ENCODE assay signal across 11 mouse cellular contexts in genomic region chr2:49710223-49710622, GRCm38 (mm10).
DNase-seq lines count a peak whose midpoint lies in the region; ATAC-seq and TF ChIP-seq lines count a peak whose summit lies in the region.
"Had no signal": no experiment of that assay in that cellular context is flagged by ENCODE, and none has a peak within 500 bp of the region (broad histone marks: within the 10 kb centered on the region; RNA-seq: fewer than 3 reads in every experiment).

No protein-coding gene starts in this region.

- no peak overlapping the region for H3K4me2 ChIP-seq in midbrain, embryonic 11.5 days
- H3K4me2 ChIP-seq in midbrain, embryonic 15.5 days = no peak overlapping the region
- H3K4me2 ChIP-seq: heart, embryonic 12.5 days; lung, embryonic 15.5 days; neural tube, embryonic 13.5 days had no signal

- no peaks in the 10 kb centered on the region for H3K4me1 ChIP-seq in midbrain, embryonic 11.5 days (ENCODE audit: control insufficient read depth, insufficient read depth, low read length)
- peaks cover 13% of the 10 kb centered on the region for H3K4me1 ChIP-seq in midbrain, embryonic 15.5 days
- H3K4me1 ChIP-seq in ES-E14 (ENCODE audit: control insufficient read depth in 2 of 2, insufficient read depth in 2 of 2, low read length in 2 of 2, poor library complexity in 1 of 2) = no peaks in the 10 kb centered on the region
- H3K4me1 ChIP-seq in limb, embryonic 10.5 days = peaks cover 14% of the 10 kb centered on the region; the same call in 1 of the 2 replicates
- H3K4me1 ChIP-seq: heart, embryonic 12.5 days; lung, embryonic 15.5 days had no signal

- no peak overlapping the region for H3K9ac ChIP-seq in midbrain, embryonic 11.5 days (ENCODE audit: low read length)
- H3K9ac ChIP-seq in midbrain, embryonic 15.5 days = no peak overlapping the region
- H3K9ac ChIP-seq in ES-E14 (ENCODE audit: insufficient read depth, low read depth, low read length, poor library complexity, severe bottlenecking) = no peak overlapping the region
- H3K9ac ChIP-seq: heart, embryonic 12.5 days; lung, embryonic 15.5 days; neural tube, embryonic 13.5 days had no signal

- WGBS in midbrain, embryonic 11.5 days = 84% methylated on average over 3 of the region's 3 CpGs
- 84% methylated on average over 3 of the region's 3 CpGs for WGBS in midbrain, embryonic 15.5 days
- 91% methylated on average over 3 of the region's 3 CpGs for WGBS in limb, embryonic 10.5 days

- intact Hi-C loops in gastrocnemius, adult 2 months (cut with DNase I) = no loop called here

- H3K36me3 ChIP-seq in midbrain, embryonic 11.5 days (ENCODE audit: control insufficient read depth, insufficient read depth, low read length) = peaks cover 2% of the 10 kb centered on the region; the same call in 1 of the 2 replicates
- peaks cover 28% of the 10 kb centered on the region; the same call in 1 of the 2 replicates for H3K36me3 ChIP-seq in midbrain, embryonic 15.5 days (replicated peaks)
- H3K36me3 ChIP-seq in ES-E14 (ENCODE audit: control insufficient read depth, insufficient read depth, low read length, poor library complexity, severe bottlenecking) = no peaks in the 10 kb centered on the region; the same call in 1 of the 2 replicates
- H3K36me3 ChIP-seq in limb, embryonic 10.5 days = peaks cover 36% of the 10 kb centered on the region
- H3K36me3 ChIP-seq: heart, embryonic 12.5 days; lung, embryonic 15.5 days had no signal

- peak; percentile 49 for TF ChIP-seq CTCF in gastrocnemius, adult 2 months (IDR thresholded peaks at IDR 0.05)

- H3K27me3 ChIP-seq in midbrain, embryonic 11.5 days (ENCODE audit: control insufficient read depth, insufficient read depth, low read length) = no peaks in the 10 kb centered on the region
- no peaks in the 10 kb centered on the region for H3K27me3 ChIP-seq in midbrain, embryonic 15.5 days (replicated peaks)
- H3K27me3 ChIP-seq in limb, embryonic 10.5 days (ENCODE audit: low read depth, poor library complexity, severe bottlenecking) = no peaks in the 10 kb centered on the region
- H3K27me3 ChIP-seq: heart, embryonic 12.5 days; lung, embryonic 15.5 days; neural tube, embryonic 13.5 days had no signal

- ATAC-seq in midbrain, embryonic 11.5 days (ENCODE audit: low FRiP score) = peak; percentile 47; the same call in 1 of the 2 replicates
- ATAC-seq in midbrain, embryonic 15.5 days (replicated peaks) = no peak
- peak; percentile 73 for ATAC-seq in megakaryocyte progenitor cell, adult 5-6 weeks (replicated peaks; ENCODE audit: poor library complexity)
- no peak for ATAC-seq in erythroid progenitor cell, adult 5-6 weeks (replicated peaks; ENCODE audit: low FRiP score, poor library complexity, severe bottlenecking)

- in situ Hi-C loops in ES-E14 (cut with MboI; ENCODE audit: low sequenced_read_pairs in 2 of 2, unreplicated experiment in 2 of 2) = loop anchor here in 1 of 2 experiments (25.0 kb wide), 1 partner anchor 348 kb away; no protein-coding TSS in a partner anchor

- no peak for DNase-seq in gastrocnemius, adult 2 months
- no peak for DNase-seq in gastrocnemius, postnatal 4 days (ENCODE audit: low spot score in 2 of 2)
- no peak for DNase-seq in midbrain, embryonic 11.5 days (ENCODE audit: low spot score, missing footprints)
- no peak for DNase-seq in ES-E14 (ENCODE audit: low read depth, low spot score)
- no peak for DNase-seq in limb, embryonic 10.5 days (ENCODE audit: low spot score)

- no peak overlapping the region for H3K27ac ChIP-seq in gastrocnemius, adult 2 months
- no peak overlapping the region for H3K27ac ChIP-seq in midbrain, embryonic 11.5 days (ENCODE audit: low read depth, low read length)
- H3K27ac ChIP-seq in midbrain, embryonic 15.5 days = no peak overlapping the region
- no peak overlapping the region for H3K27ac ChIP-seq in ES-E14 (ENCODE audit: insufficient read depth, low read depth, low read length, poor library complexity, severe bottlenecking)
- no peak overlapping the region for H3K27ac ChIP-seq in limb, embryonic 10.5 days
- H3K27ac ChIP-seq: lung, embryonic 15.5 days; neural tube, embryonic 13.5 days had no signal

- no peak overlapping the region for H3K4me3 ChIP-seq in gastrocnemius, adult 2 months
- no peak overlapping the region for H3K4me3 ChIP-seq in midbrain, embryonic 11.5 days (ENCODE audit: low read depth, low read length)
- H3K4me3 ChIP-seq in midbrain, embryonic 15.5 days = no peak overlapping the region
- no peak overlapping the region for H3K4me3 ChIP-seq in ES-E14 (ENCODE audit: insufficient read depth in 1 of 2, low read depth in 1 of 2, low read length in 2 of 2, poor library complexity in 1 of 2, severe bottlenecking in 1 of 2)
- H3K4me3 ChIP-seq in limb, embryonic 10.5 days = no peak overlapping the region
- H3K4me3 ChIP-seq: heart, embryonic 12.5 days; lung, embryonic 15.5 days; neural tube, embryonic 13.5 days had no signal

- H3K9me3 ChIP-seq in midbrain, embryonic 11.5 days (ENCODE audit: control insufficient read depth, low read length) = no peaks in the 10 kb centered on the region
- no peaks in the 10 kb centered on the region for H3K9me3 ChIP-seq in midbrain, embryonic 15.5 days
- H3K9me3 ChIP-seq in ES-E14 (ENCODE audit: control insufficient read depth, insufficient read depth, low read depth, low read length) = no peaks in the 10 kb centered on the region
- H3K9me3 ChIP-seq in limb, embryonic 10.5 days (replicated peaks) = no peaks in the 10 kb centered on the region
- H3K9me3 ChIP-seq: heart, embryonic 12.5 days; lung, embryonic 15.5 days; neural tube, embryonic 13.5 days had no signal

TF ChIP-seq in ES-E14, 5 proteins besides CTCF, POLR2A, EP300 and RAD21:
- TF ChIP-seq CHD2 (IDR thresholded peaks at IDR 0.05; ENCODE audit: low read depth, low read length) = no peak
- no peak for TF ChIP-seq ZNF384 (IDR thresholded peaks at IDR 0.05; ENCODE audit: low read depth, low read length)
- no peak for TF ChIP-seq MAFK (IDR thresholded peaks at IDR 0.05; ENCODE audit: insufficient read depth, low read depth, low read length)
- peak; percentile 18; the same call in 1 of the 2 replicates for TF ChIP-seq ZC3H11A (IDR thresholded peaks at IDR 0.05; ENCODE audit: borderline replicate concordance, low read depth, low read length)
TF ChIP-seq in ES-E14: peak in this region for 1.

Comparison
In these comparisons a context has a peak if more than half of its experiments do, and no peak if none do; other contexts are left out.
1. ATAC-seq: peak in midbrain, embryonic 11.5 days (single experiment) and megakaryocyte progenitor cell, adult 5-6 weeks (single experiment); none in midbrain, embryonic 15.5 days (single experiment) and erythroid progenitor cell, adult 5-6 weeks (single experiment).